Mouse (Mus musculus) olfactory bulb, adult 2 months (tissue): ENCODE data around the gene Gstp1.

ENCODE experiments used
- CTCF ChIP-seq: fragments of 200-500 bp; IDR thresholded peaks from 2 replicates; pipeline ENCODE4 v1.5.1; 2012; ENCODE audit warnings: low read depth, mild to moderate bottlenecking, low read length, moderate library complexity; ENCODE audit not compliant: insufficient read depth
- POLR2A ChIP-seq: fragments of 200-500 bp; IDR thresholded peaks from 2 replicates; pipeline ENCODE4 v1.6.1; 2012; ENCODE audit warnings: mild to moderate bottlenecking, low read depth, low read length, moderate library complexity; ENCODE audit not compliant: insufficient read depth

GRCm38 (mm10) chr19:4058581-4058980 lies 20.8 kb upstream of the Gstp1 start:
- TF ChIP-seq POLR2A (no peak), CTCF (no peak)
